Mouse (Mus musculus): ENCODE data around the gene Gnao1.

GRCm38 (mm10) chr8:93974602-93975186 lies 164.9 kb downstream of the Gnao1 start:
- no peak for TF ChIP-seq CHD2 (IDR thresholded peaks at IDR 0.05; ENCODE audit: low read depth, low read length)
- no peak for TF ChIP-seq HCFC1 (IDR thresholded peaks at IDR 0.05; ENCODE audit: borderline replicate concordance, insufficient read depth, low read length)

Measured in ES-E14 (cell line).